Mouse (Mus musculus) testis, adult 2 months (tissue): ENCODE measurements around the gene Auh.

Experiments used
- CTCF ChIP-seq: fragments of 200-500 bp; IDR thresholded peaks from 2 replicates; pipeline ENCODE4 v1.5.1; 2012; ENCODE audit warnings: low read depth, mild to moderate bottlenecking, inconsistent platforms, low read length, moderate library complexity; ENCODE audit not compliant: control insufficient read depth, insufficient read depth, insufficient replicate concordance
- POLR2A ChIP-seq: fragments of 200-500 bp; IDR thresholded peaks from 2 replicates; pipeline ENCODE4 v1.6.1; 2012; ENCODE audit warnings: low read depth, mild to moderate bottlenecking, inconsistent platforms, low read length, moderate library complexity; ENCODE audit not compliant: control insufficient read depth

DNA sequence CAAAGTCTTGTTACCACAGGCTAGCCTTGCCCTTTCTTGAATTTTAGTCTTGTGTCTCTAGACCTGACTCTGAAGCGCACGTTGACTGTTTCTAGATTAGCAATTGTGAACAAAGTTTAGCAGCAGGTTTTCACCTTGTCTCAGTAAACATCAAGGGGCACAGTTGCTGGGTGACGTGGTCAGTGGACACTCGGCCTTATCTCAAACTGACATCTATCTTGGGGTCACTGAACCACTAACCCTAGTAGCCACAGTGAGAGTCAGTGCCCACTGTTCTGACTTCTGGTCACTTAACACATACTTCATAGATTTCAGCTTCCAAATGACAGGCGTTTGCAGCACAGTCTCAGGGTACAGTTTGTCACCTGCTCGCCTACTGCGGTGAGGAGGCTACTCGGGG is 93.2 kb downstream of the Auh start:
- no peak for TF ChIP-seq CTCF
- no peak for TF ChIP-seq POLR2A
